Mouse (Mus musculus) forebrain, postnatal 0 days (tissue): ENCODE results near the gene Myh11. TPM values are rescaled to one million over a fixed set of nuclear protein-coding genes. Genes with fewer than 3 reads are reported as not detected.

ENCODE experiments used
- ATAC-seq: fragments of 200-750 bp; cut with Nextera tagmentation; 2 replicates; pipeline ENCODE4 v1.8.0; 2017; ENCODE audit warnings: mild to moderate bottlenecking, moderate library complexity
- DNase-seq: peaks from one replicate; pipeline ENCODE4 v3.0.0-alpha.2; 2015
- H3K27ac ChIP-seq: fragments of 300-500 bp; sonication (generic); 2 replicates; pipeline ENCODE4 v1.5.1; 2014; ENCODE audit warnings: low read depth, mild to moderate bottlenecking, antibody characterized with exemption, low read length, moderate library complexity, mixed read lengths
- H3K27me3 ChIP-seq: fragments of 300-500 bp; sonication (generic); 2 replicates; pipeline ENCODE4 v1.6.1; 2014; ENCODE audit warnings: mild to moderate bottlenecking, low read length, mixed read lengths; ENCODE audit not compliant: insufficient read depth
- H3K36me3 ChIP-seq: fragments of 300-500 bp; sonication (generic); 2 replicates; pipeline ENCODE4 v1.6.1; 2014; ENCODE audit warnings: mild to moderate bottlenecking, moderate library complexity; ENCODE audit not compliant: insufficient read depth
- H3K4me1 ChIP-seq: fragments of 300-500 bp; sonication (generic); 2 replicates; pipeline ENCODE4 v1.6.1; 2014; ENCODE audit warnings: antibody characterized with exemption; ENCODE audit not compliant: insufficient read depth
- H3K4me2 ChIP-seq: fragments of 300-500 bp; sonication (generic); 2 replicates; pipeline ENCODE4 v1.6.1; 2014; ENCODE audit warnings: low read depth, mild to moderate bottlenecking, moderate library complexity
- H3K4me3 ChIP-seq: fragments of 300-500 bp; sonication (generic); 2 replicates; pipeline ENCODE4 v1.5.1; 2014; ENCODE audit warnings: low read depth, low read length, mixed read lengths
- H3K9ac ChIP-seq: fragments of 300-500 bp; sonication (generic); 2 replicates; pipeline ENCODE4 v1.6.1; 2014; ENCODE audit warnings: mild to moderate bottlenecking
- H3K9me3 ChIP-seq: fragments of 300-500 bp; sonication (generic); 2 replicates; pipeline ENCODE4 v1.6.1; 2016; ENCODE audit warnings: low read length
- CTCF ChIP-seq: sonication (generic); IDR thresholded peaks from 2 replicates; pipeline ENCODE4 v1.5.1; 2016; ENCODE audit warnings: antibody characterized with exemption, control low read depth, low read depth
- WGBS: fragments of 180-500 bp; shearing (Covaris S2); extraction: QIAGEN DNeasy Blood & Tissue Kit; methylation state at CpG from one replicate; pipeline ENCODE4 v1.1.7; 2014; 5-methylcytosine and 5-hydroxymethylcytosine counted together
- polyA plus RNA-seq: library from polyadenylated mRNA; unstranded; fragments of >200 nt; fragmentation: Nextera tagmentation; extraction: Ambion mirVana; gene quantifications from 2 replicates; pipeline ENCODE4 v1.2.1, GENCODE M21; 2015
- total RNA-seq: library from RNA; depleted of rRNA; stranded (reverse); fragments of >200 nt; gene quantifications from 2 replicates; pipeline ENCODE4 v1.2.3, GENCODE M21; 2014; rRNA removed

Myh11 gene
- 0.69 and 2.0 TPM in 2 replicates for total RNA-seq
- 0.52 and 0.53 TPM in 2 replicates for polyA plus RNA-seq

DNA sequence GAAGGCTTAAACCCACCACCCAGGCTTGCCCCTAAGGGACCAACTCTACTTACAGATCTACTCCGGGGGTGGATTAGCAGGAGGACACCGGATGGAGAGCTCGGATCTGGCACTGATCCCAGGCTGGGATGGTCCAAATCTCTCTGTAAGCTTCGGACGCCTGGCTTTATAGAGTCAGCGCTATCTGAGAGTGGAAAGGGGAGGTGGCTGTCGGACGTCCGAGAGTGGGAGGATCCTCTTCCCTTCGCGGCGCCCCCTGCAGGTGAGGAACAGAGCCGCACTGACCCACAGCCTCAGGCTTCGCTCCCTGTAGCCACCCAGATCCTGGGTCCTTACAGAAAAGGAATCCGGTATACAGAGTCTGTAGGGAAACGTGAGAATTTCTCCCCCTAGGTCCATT, at the start of gene Myh11:
Myh11 (minus strand) TSS at position 150 of the 400 bp plus-strand sequence.
- ATAC-seq = peak; percentile 58
- 4% methylated on average over 16 of the region's 16 CpGs for WGBS
- Histone ChIP-seq H3K27ac (no peak within 1 kb of the TSS), H3K9me3 (no peaks in the 10 kb centered on the region), H3K4me1 (0 out of 2 replicates have a peak, but pooled peaks cover 4% of the 10 kb centered on the region), H3K9ac (peak within 1 kb of the TSS; percentile 33; the same call in 1 of the 2 replicates), H3K4me2 (peak within 1 kb of the TSS; percentile 65), H3K27me3 (no peaks in the 10 kb centered on the region), H3K36me3 (no peaks in the 10 kb centered on the region), H3K4me3 (peak within 1 kb of the TSS; percentile 24)
- peak; percentile 59 for TF ChIP-seq CTCF
- peak; percentile 32 for DNase-seq

DNA sequence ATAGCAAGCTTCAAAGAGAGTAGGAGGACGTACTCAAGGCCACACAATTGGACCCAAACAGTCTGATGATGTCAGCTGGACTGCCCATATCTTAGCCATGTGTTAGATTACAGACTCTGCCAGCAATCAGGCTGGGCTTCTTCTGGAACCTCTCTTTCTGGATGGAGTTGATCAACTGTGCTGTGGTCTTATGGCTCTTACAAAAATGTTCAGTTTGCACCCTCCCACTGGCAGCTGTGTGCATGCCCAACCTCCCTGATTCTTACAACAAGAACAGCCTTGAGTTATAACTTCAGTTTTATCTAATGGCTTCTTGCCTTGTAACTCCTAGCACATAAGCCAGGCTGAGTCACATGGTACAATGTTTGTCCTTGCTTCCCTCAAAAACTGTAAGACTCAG, 37.0 kb upstream of the Myh11 start:
- Histone ChIP-seq H3K27ac (no peak overlapping the region), H3K4me1 (no peaks in the 10 kb centered on the region), H3K36me3 (no peaks in the 10 kb centered on the region), H3K4me2 (no peak overlapping the region), H3K9ac (no peak overlapping the region), H3K27me3 (no peaks in the 10 kb centered on the region), H3K4me3 (no peak overlapping the region), H3K9me3 (no peaks in the 10 kb centered on the region)
- ATAC-seq (no peak), DNase-seq (no peak)
- no peak for TF ChIP-seq CTCF
- WGBS = 65% methylated on average over 1 of the region's 1 CpGs

DNA sequence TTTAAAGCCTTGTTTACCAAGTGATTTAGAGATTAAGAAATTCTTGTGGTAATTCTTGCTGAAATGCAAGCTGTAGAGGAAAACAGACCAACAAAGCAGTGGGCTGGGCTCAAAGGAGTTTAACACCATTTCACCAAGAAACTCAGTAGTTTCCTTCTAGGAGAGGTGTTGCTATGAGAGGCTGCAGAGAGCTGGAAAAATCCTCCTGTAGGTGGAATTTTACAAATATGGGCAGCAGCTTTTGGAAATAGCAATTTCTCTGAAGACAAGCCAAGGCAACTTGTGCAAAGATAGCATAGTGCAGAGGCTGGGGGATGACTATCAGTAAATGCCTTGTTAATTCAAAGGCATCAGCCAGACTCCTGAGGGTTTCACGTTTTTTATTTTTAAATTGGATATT, 29.3 kb upstream of the Myh11 start:
- ATAC-seq (no peak), DNase-seq (no peak)
- Histone ChIP-seq H3K9me3 (no peaks in the 10 kb centered on the region), H3K4me1 (peaks cover 13% of the 10 kb centered on the region), H3K27ac (no peak overlapping the region), H3K36me3 (no peaks in the 10 kb centered on the region), H3K4me2 (no peak overlapping the region), H3K9ac (no peak overlapping the region), H3K27me3 (no peaks in the 10 kb centered on the region), H3K4me3 (no peak overlapping the region)
- no peak for TF ChIP-seq CTCF
- 54% methylated on average over 1 of the region's 1 CpGs for WGBS

DNA sequence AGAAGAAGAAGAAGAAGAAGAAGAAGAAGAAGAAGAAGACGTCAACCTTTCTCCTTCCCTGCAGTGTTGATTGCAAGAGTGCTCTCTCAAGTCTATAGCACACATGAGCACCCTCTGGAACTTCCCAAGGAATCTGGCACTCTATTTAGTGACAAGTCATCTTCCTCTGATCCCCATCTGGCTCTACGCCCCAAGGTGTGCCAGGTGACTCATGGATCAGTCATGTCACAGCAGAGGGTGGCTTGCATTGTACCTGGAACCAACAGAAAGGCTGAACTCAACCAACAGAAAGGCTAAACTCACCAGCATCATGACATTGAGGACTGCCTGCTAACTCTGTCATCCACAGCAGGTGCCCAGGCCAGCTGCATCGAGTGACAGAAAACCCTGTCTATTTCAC, 28.5 kb upstream of the Myh11 start:
- no peak for ATAC-seq
- Histone ChIP-seq H3K4me2 (no peak overlapping the region), H3K27ac (no peak overlapping the region), H3K9me3 (no peaks in the 10 kb centered on the region), H3K27me3 (no peaks in the 10 kb centered on the region), H3K4me3 (no peak overlapping the region), H3K36me3 (no peaks in the 10 kb centered on the region), H3K9ac (no peak overlapping the region), H3K4me1 (peaks cover 14% of the 10 kb centered on the region)
- DNase-seq = no peak
- no peak for TF ChIP-seq CTCF
- 92% methylated on average over 3 of the region's 3 CpGs for WGBS

DNA sequence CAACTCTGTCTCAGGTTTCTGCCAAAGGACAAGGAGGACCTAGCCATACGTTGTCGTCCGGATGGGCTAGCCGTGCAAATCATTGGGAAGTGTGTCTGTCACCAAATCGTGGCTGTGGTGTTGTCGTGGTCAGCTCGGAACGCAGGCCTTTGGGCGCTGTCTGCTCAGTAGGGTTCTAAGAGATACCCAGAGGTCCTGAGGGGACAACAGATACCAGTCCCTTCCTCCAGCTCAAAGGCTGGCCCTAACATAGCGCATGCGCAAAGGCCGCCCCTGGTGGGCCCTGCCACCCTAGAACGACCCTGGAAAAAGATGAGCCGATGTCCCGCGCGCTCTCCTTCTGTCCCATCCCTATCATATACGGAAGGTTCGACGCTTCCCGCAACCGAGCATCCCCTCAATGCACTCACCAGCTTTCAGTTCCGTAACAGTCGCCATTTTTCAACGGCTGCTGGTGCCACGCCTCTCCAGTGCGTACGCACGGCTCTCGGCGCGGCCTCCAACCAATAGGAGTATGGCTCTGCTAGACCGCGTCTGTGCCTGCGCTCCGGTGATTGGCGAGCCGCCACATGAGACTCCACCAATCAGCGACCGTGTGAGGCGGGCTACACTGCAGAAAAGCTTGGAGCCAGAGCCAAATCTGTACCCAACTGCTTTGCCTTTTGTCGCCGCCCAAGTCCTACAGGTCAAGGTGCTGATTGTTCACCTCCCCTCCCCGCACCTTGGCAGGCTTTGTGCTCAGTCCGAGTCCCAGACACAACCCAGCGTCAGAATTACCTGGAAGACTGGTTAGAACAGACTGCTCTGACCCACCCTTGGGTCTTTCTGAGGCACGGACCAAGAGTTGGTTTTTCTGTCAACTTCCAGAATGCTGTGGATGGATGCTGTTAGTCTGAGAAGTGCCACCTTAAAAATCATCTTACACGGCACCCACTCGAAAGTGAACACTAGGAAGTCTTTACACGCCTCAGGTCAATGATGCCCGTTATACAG, 26.0 kb upstream of the Myh11 start, which contains the start of gene Fopnl:
Fopnl (minus strand) TSS at position 522 of the 993 bp plus-strand sequence.
- Histone ChIP-seq H3K4me2 (peak within 1 kb of the TSS; percentile 62), H3K36me3 (peaks cover 8% of the 10 kb centered on the region), H3K9me3 (no peaks in the 10 kb centered on the region), H3K4me1 (peaks cover 14% of the 10 kb centered on the region), H3K9ac (peak within 1 kb of the TSS; percentile 84), H3K4me3 (peak within 1 kb of the TSS; percentile 82), H3K27ac (peak within 1 kb of the TSS; percentile 92), H3K27me3 (no peaks in the 10 kb centered on the region)
- TF ChIP-seq CTCF = 0 out of 2 replicates have a peak, but pooled peaks have one; percentile 2
- DNase-seq = peak; percentile 99
- ATAC-seq = peak; percentile 100
- 4% methylated on average over 51 of the region's 51 CpGs for WGBS

DNA sequence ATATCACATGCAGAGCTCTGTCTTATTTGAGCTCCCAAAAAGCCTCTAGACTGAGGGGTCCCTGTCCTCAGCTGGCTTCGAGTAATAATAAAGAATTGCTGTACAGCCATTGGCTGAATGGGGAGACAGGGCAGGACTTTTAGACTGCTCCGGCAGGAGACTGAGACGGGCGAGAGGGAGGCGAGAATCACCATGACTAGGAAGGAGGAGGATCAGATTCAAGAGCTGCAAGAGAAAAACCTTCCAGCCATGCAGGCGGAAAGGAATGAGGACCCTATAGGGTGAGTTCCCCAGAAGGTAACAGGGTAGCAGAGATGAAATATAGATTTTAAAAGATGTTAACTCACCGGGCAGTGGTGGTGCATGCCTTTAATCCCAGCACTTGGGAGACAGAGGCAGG, 21.7 kb upstream of the Myh11 start:
- DNase-seq (no peak), ATAC-seq (no peak)
- no peak for TF ChIP-seq CTCF
- no peak overlapping the region for H3K4me3 ChIP-seq
- no peak overlapping the region for H3K4me2 ChIP-seq
- H3K27ac ChIP-seq = no peak overlapping the region
- H3K9ac ChIP-seq = no peak overlapping the region
- 92% methylated on average over 7 of the region's 7 CpGs for WGBS
- H3K36me3 ChIP-seq = peaks cover 21% of the 10 kb centered on the region
- H3K27me3 ChIP-seq = no peaks in the 10 kb centered on the region
- H3K9me3 ChIP-seq = no peaks in the 10 kb centered on the region
- peaks cover 14% of the 10 kb centered on the region for H3K4me1 ChIP-seq

DNA sequence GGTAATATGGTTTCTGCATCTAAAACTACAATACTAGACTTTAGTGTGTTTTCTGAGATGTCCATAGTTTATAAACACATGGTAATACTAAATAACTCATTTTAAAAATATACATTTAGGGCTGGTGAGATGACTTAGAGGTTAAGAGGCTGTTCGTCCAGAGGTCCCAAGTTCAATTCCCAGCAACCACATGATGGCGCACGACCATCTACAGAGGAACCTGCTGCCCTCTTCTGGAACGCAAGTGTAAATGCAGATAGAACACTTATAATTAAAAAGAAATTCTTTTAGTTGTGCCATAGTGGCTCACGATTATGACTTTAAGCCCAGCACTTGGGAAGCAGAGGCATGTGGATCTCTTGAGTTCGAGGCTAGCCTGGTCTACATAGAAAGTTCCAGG, 20.2 kb upstream of the Myh11 start:
- DNase-seq (peak; percentile 41), ATAC-seq (no peak)
- Histone ChIP-seq H3K36me3 (peaks cover 32% of the 10 kb centered on the region), H3K9me3 (no peaks in the 10 kb centered on the region), H3K27ac (no peak overlapping the region), H3K9ac (no peak overlapping the region), H3K4me3 (no peak overlapping the region), H3K27me3 (no peaks in the 10 kb centered on the region), H3K4me1 (peaks cover 9% of the 10 kb centered on the region), H3K4me2 (no peak overlapping the region)
- peak; percentile 81 for TF ChIP-seq CTCF
- WGBS = 49% methylated on average over 6 of the region's 6 CpGs
